Mouse (Mus musculus) heart, postnatal 0 days (tissue): ENCODE measurements around the gene Ntn3.

Experiments
- CTCF ChIP-seq: IDR thresholded peaks from 2 replicates; pipeline ENCODE4 v1.5.1; 2016; ENCODE audit warnings: antibody characterized with exemption, control low read depth, low read depth
- EP300 ChIP-seq: IDR thresholded peaks from 2 replicates; pipeline ENCODE4 v1.6.1; 2016; ENCODE audit warnings: antibody characterized with exemption, low read depth

DNA sequence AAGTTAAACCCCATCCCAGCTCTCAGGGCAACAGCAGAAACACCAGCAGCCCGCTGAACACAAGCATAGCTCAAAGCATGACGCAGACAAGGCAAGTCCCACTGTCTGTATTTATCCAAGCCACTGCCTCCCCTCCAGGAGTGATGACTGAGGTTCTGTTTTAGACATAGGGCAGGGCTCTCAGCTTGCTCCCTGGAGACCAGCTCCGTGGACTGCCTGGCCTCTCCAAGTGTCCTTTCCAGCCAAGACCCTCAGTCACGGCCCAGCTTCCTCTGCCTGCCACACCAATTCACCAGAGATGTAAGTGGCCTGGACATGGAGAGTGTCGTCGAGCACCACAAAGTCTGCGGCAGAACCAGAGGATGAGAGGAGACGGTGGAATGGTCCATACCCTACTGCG lies 53.6 kb downstream of the Ntn3 start:
- TF ChIP-seq EP300, result no peak
- no peak for TF ChIP-seq CTCF
